Mouse (Mus musculus) monocyte, adult 5-6 weeks (primary cell): ENCODE results near the gene Garnl3. TPM values are rescaled to one million over a fixed set of nuclear protein-coding genes. Genes with fewer than 3 reads are reported as not detected.
"Not testable (repeated sequence)": the region's sequence is repeated elsewhere in the genome, so short reads cannot be mapped to it uniquely, and the experiment has no call there.

Experiments used
- ATAC-seq: fragments of 153-309, 156-312 bp; replicated peaks from 2 replicates; pipeline ENCODE4 v1.8.0; 2017; ENCODE audit warnings: mild to moderate bottlenecking; ENCODE audit not compliant: low TSS enrichment, insufficient number of reproducible peaks, severe bottlenecking, poor library complexity, low FRiP score
- total RNA-seq: library from RNA; stranded (forward); fragments of 200-1000, 200-491, 200-594 nt; gene quantifications from 3 replicates; pipeline ENCODE4 v1.2.3, GENCODE M21; 2017

Gene Garnl3
- total RNA-seq, 1 experiment from 2014 or later, result 2.6 TPM

DNA sequence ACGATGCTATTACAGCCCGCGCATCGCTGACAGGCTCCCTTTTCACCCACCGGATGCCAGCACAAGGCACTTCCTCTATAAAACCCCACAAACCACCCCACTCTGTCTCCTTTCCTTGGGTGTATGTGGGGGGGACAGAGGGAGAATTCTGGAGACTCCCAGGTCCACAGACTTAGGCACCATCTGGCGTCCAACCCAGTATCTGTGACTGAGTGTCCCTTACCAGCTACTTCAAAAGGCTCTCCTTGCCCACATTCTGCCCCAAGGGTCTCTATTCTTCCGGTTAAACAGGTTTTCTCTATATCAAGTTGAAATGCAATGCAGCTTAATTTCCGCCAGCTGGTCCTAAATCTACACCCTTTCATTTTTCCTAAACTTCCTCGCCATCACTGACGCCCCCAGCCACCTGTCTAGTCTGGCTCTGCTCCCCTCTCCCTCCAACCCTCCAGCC, 36.2 kb downstream of the Garnl3 start:
- no peak for ATAC-seq

GRCm38 (mm10) chr2:33090620-33091520, 40.6 kb downstream of the Garnl3 start:
- ATAC-seq, result no peak

- ATAC-seq, result not testable (repeated sequence)
These were observed 41.4 kb downstream of the Garnl3 start for GRCm38 (mm10) chr2:33090033-33090400.

DNA sequence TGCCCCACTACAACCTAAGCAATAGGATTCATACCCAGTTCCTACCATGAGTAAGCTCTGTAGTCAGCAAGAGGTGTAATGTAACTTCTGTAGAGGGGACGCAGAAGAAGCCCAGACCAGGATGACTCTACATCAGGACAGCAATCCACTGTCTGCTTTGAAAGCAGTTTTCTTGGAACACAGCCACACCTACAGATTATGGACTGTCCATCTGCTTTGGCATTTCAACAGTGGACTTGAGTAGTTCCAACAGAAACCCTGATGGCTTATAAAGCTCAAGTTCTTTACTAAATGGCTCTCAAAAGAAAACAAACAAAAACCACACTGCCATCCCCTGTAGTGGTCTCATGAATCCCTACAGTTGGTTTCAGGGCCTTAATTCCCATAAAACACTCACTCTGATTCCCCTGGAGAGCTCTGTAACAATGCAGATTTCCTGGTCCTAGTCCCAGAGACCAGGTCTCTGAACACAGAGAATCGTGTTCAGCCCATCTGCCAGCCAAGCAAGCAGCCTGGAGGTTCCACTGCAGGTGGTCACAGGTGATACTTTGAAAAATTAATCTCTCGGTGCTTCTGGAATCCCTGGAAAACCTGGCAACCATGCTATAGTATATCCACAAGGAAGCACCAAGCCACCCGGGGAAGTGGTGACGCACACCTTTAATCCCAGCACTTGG, 42.0 kb downstream of the Garnl3 start:
- no peak for ATAC-seq

GRCm38 (mm10) chr2:33086671-33087363, 44.6 kb downstream of the Garnl3 start:
- no peak for ATAC-seq

GRCm38 (mm10) chr2:33086016-33086596, 45.3 kb downstream of the Garnl3 start:
- no peak for ATAC-seq

- no peak for ATAC-seq
These were observed 47.2 kb downstream of the Garnl3 start for GRCm38 (mm10) chr2:33084221-33084620.

- ATAC-seq, result no peak
These were observed 51.3 kb downstream of the Garnl3 start for GRCm38 (mm10) chr2:33080166-33080565.

DNA sequence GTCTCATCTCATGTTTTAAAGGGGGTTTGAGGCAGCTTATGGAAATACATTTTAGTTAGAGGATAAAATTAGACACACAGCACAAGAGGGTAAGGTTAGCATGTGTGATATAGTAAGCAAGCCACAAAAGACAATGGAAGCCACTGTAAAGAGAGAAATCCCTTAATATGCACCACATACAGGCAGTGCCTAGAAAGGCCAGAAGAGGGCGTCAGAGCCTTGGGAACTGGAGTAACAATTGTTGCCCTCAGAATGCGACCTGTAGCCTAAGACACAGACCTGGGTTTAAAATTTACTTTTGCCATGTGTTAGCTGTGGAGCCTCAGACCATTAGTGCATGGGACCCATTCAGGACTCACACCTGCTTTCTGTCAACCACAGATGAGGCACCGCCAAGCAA, 54.2 kb downstream of the Garnl3 start:
- ATAC-seq, result no peak

DNA sequence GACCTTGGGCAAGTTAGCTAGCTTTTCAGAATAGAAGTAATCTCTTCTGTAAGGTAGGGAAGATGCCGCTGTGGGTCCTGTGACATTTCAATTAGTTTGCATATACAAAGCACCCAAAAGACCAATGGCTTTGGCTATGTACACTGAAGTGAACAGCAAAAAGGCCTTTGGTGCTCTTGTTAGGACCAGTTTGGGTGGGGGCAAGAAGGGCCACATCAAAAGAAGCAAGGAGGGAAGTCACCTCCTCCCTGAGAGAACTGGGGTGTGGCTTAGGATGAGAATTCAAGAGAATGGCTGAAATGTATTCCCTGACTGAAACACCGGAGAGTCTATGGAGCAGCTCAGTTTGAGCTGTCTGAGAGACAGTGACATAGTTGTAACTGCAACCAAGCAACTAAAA, 56.5 kb downstream of the Garnl3 start:
- no peak for ATAC-seq

DNA sequence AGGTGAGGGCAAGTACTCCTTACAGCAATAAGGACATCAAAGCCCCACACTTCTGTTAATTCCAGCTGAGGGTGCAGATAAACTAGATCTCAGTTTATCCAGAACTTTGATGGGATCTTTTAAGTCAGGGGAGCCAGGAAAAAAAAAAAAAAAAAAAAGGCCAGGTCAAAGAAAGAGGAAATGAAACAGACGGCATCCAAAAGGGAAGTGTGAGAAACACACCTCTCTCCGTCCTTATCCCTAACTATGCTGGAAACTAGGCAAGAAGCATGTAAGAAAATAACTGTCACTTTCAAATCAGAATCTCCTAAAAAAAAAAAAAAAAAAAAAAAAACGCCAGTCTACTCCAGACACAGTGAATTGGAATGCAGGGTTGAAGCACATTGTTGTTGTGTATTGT, 57.3 kb downstream of the Garnl3 start:
- ATAC-seq, result no peak

GRCm38 (mm10) chr2:33072333-33072732, 59.1 kb downstream of the Garnl3 start:
- ATAC-seq, result no peak

DNA sequence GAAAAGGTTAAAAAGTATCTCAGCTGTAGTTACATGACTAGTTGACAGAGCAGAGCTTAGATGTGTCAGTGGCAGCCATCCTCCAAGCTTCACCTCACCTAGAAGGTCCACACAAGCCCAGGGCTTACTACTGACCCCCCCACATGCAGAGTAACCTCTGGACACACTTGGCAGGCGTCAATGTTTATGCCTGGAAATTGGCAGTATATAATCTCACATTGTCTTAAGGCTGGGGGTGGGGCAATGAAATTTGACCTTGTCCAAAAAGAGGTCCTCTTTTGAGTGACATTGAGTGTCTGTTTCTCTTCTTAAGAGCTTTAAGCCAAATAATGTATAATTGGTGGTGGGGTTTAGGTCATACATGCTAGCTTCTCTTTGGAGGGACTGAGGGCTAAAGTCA, 65.8 kb downstream of the Garnl3 start:
- ATAC-seq, result no peak

DNA sequence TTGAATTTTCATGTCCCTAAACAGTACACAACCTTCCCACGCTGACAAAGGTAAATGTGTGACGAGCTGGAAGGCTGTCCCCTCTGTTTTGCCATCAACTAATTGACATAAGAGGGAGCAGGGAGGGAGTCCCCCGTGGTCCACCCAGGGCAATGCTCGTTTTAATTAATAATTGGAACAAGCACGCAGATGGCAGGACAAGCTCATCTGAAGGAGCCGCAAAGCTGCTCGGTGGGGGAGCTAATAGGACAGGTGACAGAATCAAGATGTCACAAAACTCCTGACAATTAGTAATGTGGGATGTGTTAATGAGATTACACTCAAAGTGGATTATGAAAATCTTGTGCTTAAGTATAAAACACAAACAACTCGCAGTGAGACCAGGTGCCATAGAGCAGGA, 68.7 kb downstream of the Garnl3 start:
- ATAC-seq, result no peak

DNA sequence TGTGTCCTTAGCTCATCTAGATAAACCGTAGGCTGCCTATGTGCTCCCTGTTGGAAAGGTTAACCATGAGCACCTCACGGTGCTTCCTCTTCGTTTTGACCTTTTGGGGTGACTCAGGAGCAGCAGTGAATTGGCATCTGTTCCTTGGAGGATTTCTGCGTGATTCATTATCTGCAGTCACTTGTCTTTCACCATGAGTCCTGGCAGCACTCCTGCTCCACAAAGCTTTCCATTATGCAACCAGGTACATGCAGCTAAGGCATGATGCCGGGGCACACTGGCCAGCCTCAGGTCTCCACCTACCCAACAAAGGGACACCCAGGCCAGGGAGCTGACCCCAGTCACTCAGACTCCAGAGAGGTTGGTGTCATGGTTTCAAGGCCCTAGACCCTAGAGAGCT, 72.5 kb downstream of the Garnl3 start:
- ATAC-seq, result no peak

- no peak for ATAC-seq
These were observed 73.9 kb downstream of the Garnl3 start for GRCm38 (mm10) chr2:33057514-33057913.

GRCm38 (mm10) chr2:33053966-33054365, 77.5 kb downstream of the Garnl3 start:
- ATAC-seq, result no peak

- ATAC-seq, result no peak
These were observed 84.1 kb downstream of the Garnl3 start for GRCm38 (mm10) chr2:33047360-33047759.

DNA sequence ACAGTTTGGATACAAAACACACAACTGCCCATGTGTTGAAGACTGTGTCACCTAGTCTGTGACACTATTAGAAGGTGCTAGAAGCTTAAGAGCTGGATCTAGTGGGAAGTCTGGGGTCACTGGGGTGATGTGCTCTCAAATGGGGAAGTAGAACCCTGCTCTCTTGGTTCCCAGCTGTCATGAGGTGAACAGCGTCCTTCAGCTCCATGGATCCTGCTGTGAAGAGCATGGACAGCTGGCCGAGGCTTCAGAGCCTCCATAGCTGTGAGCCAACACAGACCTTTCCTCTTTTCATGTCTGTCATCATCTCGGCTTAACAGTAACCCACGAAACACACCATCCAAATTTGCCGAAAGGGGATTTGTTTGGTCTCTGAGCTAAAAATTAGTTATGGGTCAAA, 84.5 kb downstream of the Garnl3 start:
- ATAC-seq, result no peak
